Mouse (Mus musculus) limb, embryonic 14.5 days (tissue): Measurements from ENCODE around the gene Ugt1a6a. TPM values are rescaled to one million over a fixed set of nuclear protein-coding genes. Genes with fewer than 3 reads are reported as not detected.
"Not testable (repeated sequence)": the region's sequence is repeated elsewhere in the genome, so short reads cannot be mapped to it uniquely, and the experiment has no call there.

Source experiments
- ATAC-seq: fragments of 200-750 bp; cut with Nextera tagmentation; 2 replicates; pipeline ENCODE4 v1.8.0; 2017; ENCODE audit warnings: low read depth, moderate number of reproducible peaks, moderate TSS enrichment; ENCODE audit not compliant: low FRiP score
- DNase-seq: peaks from one replicate; pipeline ENCODE4 v3.0.0-alpha.2; 2015; ENCODE audit warnings: low spot score
- H3K27ac ChIP-seq: fragments of 300-500 bp; sonication (generic); replicated peaks from 2 replicates; pipeline ENCODE4 v1.5.1; 2014; ENCODE audit warnings: low read depth, mild to moderate bottlenecking, low read length, moderate library complexity, mixed read lengths
- H3K27me3 ChIP-seq: fragments of 300-500 bp; sonication (generic); 2 replicates; pipeline ENCODE4 v1.6.1; 2014; ENCODE audit warnings: low read length, mixed read lengths; ENCODE audit not compliant: control insufficient read depth, insufficient read depth
- H3K36me3 ChIP-seq: fragments of 300-500 bp; sonication (generic); 2 replicates; pipeline ENCODE4 v1.6.1; 2014; ENCODE audit warnings: mild to moderate bottlenecking, low read length, moderate library complexity, mixed read lengths; ENCODE audit not compliant: control insufficient read depth, insufficient read depth
- H3K4me1 ChIP-seq: fragments of 300-500 bp; sonication (generic); 2 replicates; pipeline ENCODE4 v1.6.1; 2014; ENCODE audit warnings: antibody characterized with exemption, low read length, mixed read lengths; ENCODE audit not compliant: control insufficient read depth, insufficient read depth
- H3K4me2 ChIP-seq: fragments of 300-500 bp; sonication (generic); replicated peaks from 2 replicates; pipeline ENCODE4 v1.6.1; 2014; ENCODE audit warnings: low read depth, mild to moderate bottlenecking, low read length, moderate library complexity; ENCODE audit not compliant: severe bottlenecking
- H3K4me3 ChIP-seq: fragments of 300-500 bp; sonication (generic); replicated peaks from 2 replicates; pipeline ENCODE4 v1.5.1; 2014; ENCODE audit warnings: low read length
- H3K9ac ChIP-seq: fragments of 300-500 bp; sonication (generic); 2 replicates; pipeline ENCODE4 v1.6.1; 2014; ENCODE audit warnings: mild to moderate bottlenecking, low read depth, low read length, moderate library complexity; ENCODE audit not compliant: severe bottlenecking
- H3K9me3 ChIP-seq: fragments of 300-500 bp; sonication (generic); 2 replicates; pipeline ENCODE4 v1.6.1; 2016; ENCODE audit warnings: low read length; ENCODE audit not compliant: control insufficient read depth
- POLR2A ChIP-seq: fragments of 200-500 bp; IDR thresholded peaks from 2 replicates; pipeline ENCODE4 v1.8.0; 2012; ENCODE audit warnings: inconsistent platforms, mild to moderate bottlenecking, moderate library complexity, borderline replicate concordance; ENCODE audit not compliant: insufficient read depth, insufficient read length; ENCODE audit errors: extremely low read depth
- WGBS: fragments of 180-500 bp; shearing (Covaris S2); extraction: QIAGEN DNeasy Blood & Tissue Kit; methylation state at CpG from one replicate; pipeline ENCODE4 v1.1.7; 2014; 5-methylcytosine and 5-hydroxymethylcytosine counted together
- polyA plus RNA-seq, 2 experiments: library from polyadenylated mRNA; depleted of rRNA in 1 of 2; stranded (reverse) in 1 of 2; unstranded in 1 of 2; fragments of >200 nt; fragmentation: Nextera tagmentation in 1 of 2; extraction: Ambion mirVana in 1 of 2; gene quantifications; 2 replicates each; pipeline versions ENCODE4 v1.2.1 to v1.2.3; 2012 to 2014

The Ugt1a6a gene
- polyA plus RNA-seq (2012; rRNA removed) = 1.9 and 2.3 TPM in 2 replicates
- polyA plus RNA-seq (2014; fragmentation: Nextera tagmentation; extraction: Ambion mirVana) = 2.9 and 5.4 TPM in 2 replicates

GRCm38 (mm10) chr1:88134457-88135011 is at the start of gene Ugt1a6a:
Gene Ugt1a6a, plus strand, starts transcription at chr1:88134809.
- 0 out of 2 replicates have a peak within 1 kb of the TSS, but pooled peaks have one; percentile 33 for H3K27ac ChIP-seq
- peak; percentile 12 for DNase-seq
- H3K9me3 ChIP-seq, H3K4me1 ChIP-seq, H3K4me2 ChIP-seq, H3K9ac ChIP-seq, H3K27me3 ChIP-seq, H3K4me3 ChIP-seq, ATAC-seq, H3K36me3 ChIP-seq: not testable (repeated sequence)
- 50% methylated on average over 5 of the region's 5 CpGs for WGBS

GRCm38 (mm10) chr1:88086125-88086524 is 48.5 kb upstream of the Ugt1a6a start:
- H3K36me3 ChIP-seq = no peaks in the 10 kb centered on the region
- no peak overlapping the region for H3K9ac ChIP-seq
- H3K4me1 ChIP-seq = no peaks in the 10 kb centered on the region
- no peak for TF ChIP-seq POLR2A
- DNase-seq (no peak), ATAC-seq (no peak)
- no peaks in the 10 kb centered on the region for H3K9me3 ChIP-seq
- H3K4me3 ChIP-seq = no peak overlapping the region
- no peak overlapping the region for H3K4me2 ChIP-seq
- H3K27ac ChIP-seq = no peak overlapping the region
- WGBS = 72% methylated on average over 1 of the region's 1 CpGs
- H3K27me3 ChIP-seq = no peaks in the 10 kb centered on the region

GRCm38 (mm10) chr1:88087513-88087912 is 47.1 kb upstream of the Ugt1a6a start, which contains the start of gene Ugt1a8:
Gene Ugt1a8, plus strand, starts transcription at chr1:88087813.
- Histone ChIP-seq H3K4me2 (no peak within 1 kb of the TSS), H3K9ac (no peak within 1 kb of the TSS), H3K27ac (no peak within 1 kb of the TSS), H3K4me3 (no peak within 1 kb of the TSS), H3K27me3 (no peaks in the 10 kb centered on the region), H3K36me3 (no peaks in the 10 kb centered on the region), H3K4me1 (no peaks in the 10 kb centered on the region), H3K9me3 (no peaks in the 10 kb centered on the region)
- 76% methylated on average over 3 of the region's 3 CpGs for WGBS
- ATAC-seq (no peak), DNase-seq (no peak)
- no peak for TF ChIP-seq POLR2A

- Histone ChIP-seq H3K9me3 (no peaks in the 10 kb centered on the region), H3K27me3 (no peaks in the 10 kb centered on the region), H3K27ac (no peak overlapping the region), H3K4me1 (peaks cover 10% of the 10 kb centered on the region), H3K36me3 (no peaks in the 10 kb centered on the region), H3K4me3 (no peak overlapping the region), H3K9ac (no peak overlapping the region), H3K4me2 (no peak overlapping the region)
- DNase-seq (no peak), ATAC-seq (no peak)
- no peak for TF ChIP-seq POLR2A
Observed at GRCm38 (mm10) chr1:88092341-88092740, 42.3 kb upstream of the Ugt1a6a start.

- Histone ChIP-seq H3K4me1 (peaks cover 10% of the 10 kb centered on the region), H3K27ac (0 out of 2 replicates have a peak overlapping the region, but pooled peaks have one; percentile 86)
- H3K4me2 ChIP-seq, H3K36me3 ChIP-seq, H3K9me3 ChIP-seq, H3K9ac ChIP-seq, ATAC-seq, H3K27me3 ChIP-seq, H3K4me3 ChIP-seq, DNase-seq: not testable (repeated sequence)
- 83% methylated on average over 3 of the region's 3 CpGs for WGBS
Observed at GRCm38 (mm10) chr1:88094270-88094676, 40.3 kb upstream of the Ugt1a6a start.

GRCm38 (mm10) chr1:88094941-88095492 is 39.6 kb upstream of the Ugt1a6a start, which contains the start of gene Ugt1a7c:
Gene Ugt1a7c, plus strand, starts transcription at chr1:88095062.
- Histone ChIP-seq H3K4me2 (peak within 1 kb of the TSS; percentile 40), H3K9me3 (no peaks in the 10 kb centered on the region), H3K27me3 (no peaks in the 10 kb centered on the region), H3K4me1 (peaks cover 10% of the 10 kb centered on the region), H3K27ac (peak within 1 kb of the TSS; percentile 86), H3K36me3 (no peaks in the 10 kb centered on the region), H3K9ac (peak within 1 kb of the TSS; percentile 52), H3K4me3 (no peak within 1 kb of the TSS; the same call in 1 of the 2 replicates)
- 9% methylated on average over 10 of the region's 10 CpGs for WGBS
- DNase-seq (peak; percentile 63), ATAC-seq (peak; percentile 68; the same call in 1 of the 2 replicates)
- TF ChIP-seq POLR2A = no peak

- H3K9me3 ChIP-seq, H3K36me3 ChIP-seq, H3K27me3 ChIP-seq, H3K4me3 ChIP-seq, DNase-seq, H3K27ac ChIP-seq, H3K9ac ChIP-seq, ATAC-seq, H3K4me2 ChIP-seq: not testable (repeated sequence)
- 82% methylated on average over 3 of the region's 3 CpGs for WGBS
- peaks cover 10% of the 10 kb centered on the region for H3K4me1 ChIP-seq
Observed at GRCm38 (mm10) chr1:88098546-88098945, 36.1 kb upstream of the Ugt1a6a start.

GRCm38 (mm10) chr1:88099691-88100090 is 34.9 kb upstream of the Ugt1a6a start:
- DNase-seq, H3K9ac ChIP-seq, H3K36me3 ChIP-seq, H3K4me2 ChIP-seq, H3K4me1 ChIP-seq, H3K27ac ChIP-seq, H3K4me3 ChIP-seq, H3K9me3 ChIP-seq, ATAC-seq, H3K27me3 ChIP-seq: not testable (repeated sequence)
- 66% methylated on average over 2 of the region's 2 CpGs for WGBS
